Mouse (Mus musculus) kidney, postnatal 25 days (tissue): ENCODE measurements around the gene Smg7.
A peak's percentile ranks its signal among the peaks of the same experiment; 100 is the strongest.

Experiments
- DNase-seq, 2 experiments: peaks; one replicate each; pipeline ENCODE4 v3.0.0; 2021; ENCODE audit warnings: mixed read lengths in 2 of 2

Smg7 gene

DNA sequence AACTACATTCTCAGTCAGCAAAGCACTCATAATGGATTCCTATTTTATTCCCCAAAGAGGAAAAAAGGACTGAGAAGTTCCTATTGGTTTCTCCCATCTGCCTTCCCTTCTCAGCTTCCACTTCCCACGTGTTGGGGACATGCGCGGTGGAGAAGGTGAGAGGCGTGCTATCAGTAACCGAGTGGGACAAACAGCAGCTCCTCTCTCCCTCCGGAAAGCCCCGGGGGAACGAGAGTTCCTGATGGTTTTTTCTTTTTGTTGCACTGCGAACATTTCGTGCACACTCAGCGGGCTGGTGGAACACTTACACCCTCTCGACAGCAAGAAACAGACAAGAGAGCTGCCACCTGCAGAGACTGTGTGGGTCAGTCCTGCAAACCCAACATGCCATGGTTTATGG, 63.6 kb downstream of the Smg7 start:
- DNase-seq, result no peak

DNA sequence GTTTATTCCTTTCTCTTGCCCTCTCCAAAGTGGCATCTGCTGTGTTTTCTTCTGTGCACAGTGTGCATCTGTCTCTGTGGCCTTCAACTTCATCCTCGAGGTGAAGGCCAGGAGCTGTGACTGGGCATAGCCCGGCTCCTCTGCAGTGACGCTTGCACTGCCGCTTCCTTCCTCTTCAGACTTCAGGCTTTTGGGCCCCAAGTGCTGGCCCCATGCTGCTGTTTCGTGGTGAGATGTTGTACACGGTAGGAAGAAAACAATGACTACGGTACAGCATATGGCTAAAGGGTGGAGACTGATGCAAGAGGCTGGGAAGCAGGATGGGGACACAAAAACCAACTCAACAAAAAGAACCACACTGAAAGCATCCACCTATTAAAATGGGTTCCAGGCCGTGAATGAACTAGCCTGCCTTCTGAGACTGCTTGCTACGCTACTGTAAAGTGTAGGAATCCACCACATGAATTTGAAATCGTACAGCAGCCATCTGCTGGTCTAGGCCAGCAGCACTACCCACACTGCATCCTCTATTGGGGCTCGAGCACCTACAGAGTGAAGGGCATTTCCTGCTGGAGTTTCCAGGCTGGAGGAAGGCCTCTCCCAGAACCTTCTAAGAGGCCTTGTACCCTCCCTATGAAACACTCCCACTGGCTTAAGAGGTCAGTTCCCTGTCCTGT, 64.3 kb downstream of the Smg7 start:
- no peak for DNase-seq

GRCm38 (mm10) chr1:152835061-152835460, 67.4 kb downstream of the Smg7 start:
- DNase-seq, result no peak

GRCm38 (mm10) chr1:152832316-152832715, 70.1 kb downstream of the Smg7 start:
- DNase-seq, result no peak

- no peak for DNase-seq
Observed at GRCm38 (mm10) chr1:152831619-152832018, 70.8 kb downstream of the Smg7 start.

DNA sequence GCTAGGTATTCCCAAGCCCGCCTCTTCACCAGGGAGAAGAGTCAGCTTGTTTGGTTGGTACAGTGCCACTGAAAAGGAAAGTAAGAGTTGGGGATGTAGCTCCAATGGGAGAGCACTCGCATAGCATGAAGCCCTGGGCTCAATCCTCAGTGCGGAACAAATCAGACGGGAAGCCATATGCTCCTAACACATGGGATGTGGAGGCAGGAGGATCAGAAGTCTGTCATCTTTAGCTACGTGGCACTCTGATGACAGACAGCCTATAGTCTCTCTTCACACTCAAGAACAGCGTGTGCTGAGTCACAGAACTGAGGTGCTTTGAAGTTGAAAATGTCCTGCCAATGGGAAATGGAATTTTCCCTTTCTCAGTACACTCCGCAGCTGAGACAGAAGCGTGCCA, 71.4 kb downstream of the Smg7 start:
- no peak for DNase-seq

- DNase-seq, result no peak
Observed at GRCm38 (mm10) chr1:152830054-152830453, 72.4 kb downstream of the Smg7 start.

DNA sequence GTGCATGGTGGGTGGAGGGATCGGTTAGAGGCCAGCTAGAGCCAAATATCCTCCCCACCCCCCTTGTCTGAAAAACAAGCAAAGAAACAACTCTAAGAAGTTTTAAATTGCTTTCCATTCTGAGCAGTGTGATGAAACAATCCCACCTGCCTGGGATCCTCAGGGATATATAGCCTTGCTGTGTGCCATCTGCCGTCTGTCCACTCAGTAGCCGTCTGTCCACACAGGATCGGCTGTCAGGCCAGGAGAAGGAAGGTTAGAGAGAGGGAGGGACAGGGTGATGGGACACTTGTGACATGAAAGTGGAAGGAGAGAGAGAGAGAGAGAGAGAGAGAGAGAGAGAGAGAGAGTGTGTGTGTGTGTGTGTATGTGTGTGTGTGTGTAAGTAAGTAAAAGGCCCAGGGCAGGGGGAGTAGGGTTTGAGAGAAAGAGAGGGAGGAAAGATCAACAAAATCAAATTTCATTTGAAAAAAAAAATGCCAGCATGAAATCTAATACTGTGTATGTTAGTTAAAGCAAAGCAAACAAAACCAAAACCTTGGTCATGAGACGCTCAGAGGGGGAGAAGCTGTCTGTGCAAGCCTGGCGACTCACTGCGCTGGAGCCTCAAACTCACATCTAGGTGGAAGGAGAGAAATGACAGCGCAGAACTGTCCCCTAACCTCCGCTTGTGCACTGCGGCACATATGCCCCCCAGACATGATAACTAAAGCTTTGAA, 73.7 kb downstream of the Smg7 start:
- DNase-seq, result no peak

GRCm38 (mm10) chr1:152828168-152828567, 74.3 kb downstream of the Smg7 start:
- DNase-seq, result no peak

- DNase-seq, result no peak
Observed at GRCm38 (mm10) chr1:152826446-152826845, 76.0 kb downstream of the Smg7 start.

GRCm38 (mm10) chr1:152824206-152824605, 78.2 kb downstream of the Smg7 start:
- DNase-seq, result no peak

GRCm38 (mm10) chr1:152821746-152822145, 80.7 kb downstream of the Smg7 start:
- no peak for DNase-seq

GRCm38 (mm10) chr1:152820911-152821695, 81.3 kb downstream of the Smg7 start:
- DNase-seq, result no peak

DNA sequence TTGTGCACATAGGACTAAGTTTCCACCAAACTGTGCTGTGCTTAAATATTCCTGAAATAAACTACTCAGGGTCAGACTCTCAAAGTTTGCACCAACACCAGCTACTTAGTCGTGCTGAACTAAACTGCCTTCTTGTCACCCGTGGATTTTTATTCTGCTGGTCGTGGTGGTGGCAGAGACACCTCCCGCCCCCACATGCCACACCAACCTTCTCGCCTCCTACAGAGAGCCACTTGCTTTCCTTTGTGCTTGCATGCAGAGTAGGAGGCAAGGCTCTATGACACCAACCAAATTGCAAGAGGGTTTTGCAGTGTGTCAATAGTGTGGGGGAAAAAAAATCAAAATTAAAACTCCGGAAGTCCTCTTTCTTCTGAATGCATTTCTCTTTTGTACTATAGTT, 82.9 kb downstream of the Smg7 start:
- DNase-seq, result no peak

GRCm38 (mm10) chr1:152817794-152818193, 84.7 kb downstream of the Smg7 start:
- DNase-seq, result peak; percentile 58 to 82

DNA sequence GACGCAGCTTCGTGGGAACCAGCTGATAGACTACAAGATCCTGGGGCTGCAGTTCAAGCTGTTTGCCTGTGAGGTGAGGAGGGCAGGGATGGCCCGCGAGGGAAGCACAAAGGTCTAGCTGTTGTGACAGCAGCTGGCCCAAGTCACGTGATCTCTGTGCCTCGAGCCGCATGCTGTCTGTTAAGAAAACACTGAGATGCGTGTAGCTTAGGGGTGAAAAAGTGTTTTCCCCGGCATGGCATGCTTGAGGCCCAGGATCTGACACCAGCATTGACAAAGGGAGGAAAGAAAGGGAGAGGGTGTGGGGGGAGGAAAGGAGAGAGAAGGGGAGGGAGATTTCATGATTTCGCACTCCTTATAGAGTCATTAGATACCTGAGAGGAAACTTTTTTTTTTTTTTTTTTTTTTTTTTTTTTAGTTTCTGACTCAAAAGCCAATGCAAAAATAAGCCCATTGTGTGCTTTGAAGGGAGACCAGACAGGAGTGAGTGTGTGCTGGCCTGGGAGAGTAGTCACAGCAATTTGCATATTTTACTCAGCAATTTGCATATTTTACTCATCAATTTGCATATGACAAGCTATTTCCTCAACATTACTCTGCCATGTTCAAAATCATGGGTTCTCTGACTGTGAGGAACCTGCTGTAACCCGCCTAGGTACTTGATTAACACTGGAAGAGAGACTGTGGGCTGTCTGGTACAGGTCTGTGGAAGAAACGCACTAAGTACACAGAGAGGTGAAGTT, 85.2 kb downstream of the Smg7 start:
- no peak for DNase-seq

DNA sequence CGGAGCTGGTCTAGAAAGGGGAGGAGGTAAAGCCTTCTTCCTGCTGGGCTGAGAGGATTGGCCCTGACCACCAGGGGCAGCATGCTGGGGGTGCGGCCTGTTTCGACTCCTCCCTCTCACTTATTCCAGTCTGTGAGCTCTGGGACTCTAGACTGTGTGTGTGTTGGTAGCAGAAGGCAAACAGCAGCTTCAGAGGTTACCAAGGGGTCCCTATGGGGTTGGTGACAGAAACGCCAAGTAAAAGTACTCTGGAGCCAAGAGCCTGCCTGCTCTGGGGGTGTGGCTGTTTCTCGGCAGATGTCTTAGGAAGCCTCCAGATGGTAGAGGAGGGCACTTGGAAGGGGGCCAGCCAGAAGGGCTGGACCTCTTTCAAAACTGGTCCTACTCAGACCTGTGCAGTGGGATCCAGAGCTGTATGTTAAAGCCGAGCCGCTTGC, 87.2 kb downstream of the Smg7 start:
- peak in 1 of 2 experiments; percentile 14 for DNase-seq

- DNase-seq, result no peak
Observed at GRCm38 (mm10) chr1:152810533-152811439, 91.7 kb downstream of the Smg7 start.

DNA sequence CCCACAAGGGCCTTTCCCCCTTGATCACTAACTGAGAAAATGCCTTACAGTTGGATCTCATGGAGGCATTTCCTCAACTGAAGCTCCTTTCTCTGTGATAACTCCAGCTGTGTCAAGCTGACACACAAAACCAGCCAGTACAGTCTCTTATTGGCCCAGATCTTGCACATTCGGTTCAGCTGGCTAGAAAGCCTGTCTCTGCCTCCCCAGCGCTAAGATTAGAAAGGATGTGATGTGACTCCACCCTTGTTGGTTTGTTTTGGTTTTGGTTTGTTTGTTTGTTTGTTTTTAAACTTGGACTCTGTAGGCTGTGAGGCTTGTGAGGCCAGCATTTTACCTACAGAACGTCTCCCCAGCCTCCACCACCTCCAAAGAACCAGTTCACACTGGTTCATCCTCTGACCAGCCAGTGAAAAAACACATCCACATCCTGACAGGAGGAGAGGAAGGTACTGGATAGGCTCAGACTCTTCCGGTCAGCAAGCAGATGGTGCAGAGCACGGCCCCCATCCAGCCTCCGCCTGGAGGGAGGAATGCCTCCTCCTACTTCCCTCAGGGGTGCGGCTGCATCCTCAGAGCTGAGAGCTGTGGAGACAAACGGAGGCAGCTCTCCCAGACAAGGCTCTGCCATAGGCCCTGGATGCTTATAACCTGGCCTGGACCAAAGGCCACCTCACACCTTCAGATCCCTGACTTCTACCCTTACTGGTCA, 92.7 kb downstream of the Smg7 start:
- peak; percentile 34 to 71 for DNase-seq

DNA sequence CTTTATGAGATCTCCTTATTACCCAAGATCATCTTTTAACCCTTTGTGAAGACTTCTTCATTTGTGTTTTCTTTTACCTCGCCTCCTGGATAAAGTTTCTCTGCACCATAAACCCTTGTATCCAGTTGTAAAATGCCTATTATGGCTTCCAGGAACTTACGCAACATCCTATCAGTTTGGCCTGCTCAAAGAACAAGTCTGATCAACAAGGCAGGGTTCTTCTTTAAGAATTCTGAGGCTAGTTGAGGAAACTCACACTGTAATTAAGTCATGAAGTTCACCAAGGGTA, 94.1 kb downstream of the Smg7 start:
- DNase-seq, result no peak

GRCm38 (mm10) chr1:152807619-152808391, 94.6 kb downstream of the Smg7 start:
- no peak for DNase-seq
